Mouse (Mus musculus): ENCODE data around the gene Kif5c. TPM values are rescaled to one million over a fixed set of nuclear protein-coding genes. Genes with fewer than 3 reads are reported as not detected.
A peak's percentile ranks its signal among the peaks of the same experiment; 100 is the strongest.

Kif5c gene
- polyA plus RNA-seq, 1 experiment from 2014 or later: 224 TPM

DNA sequence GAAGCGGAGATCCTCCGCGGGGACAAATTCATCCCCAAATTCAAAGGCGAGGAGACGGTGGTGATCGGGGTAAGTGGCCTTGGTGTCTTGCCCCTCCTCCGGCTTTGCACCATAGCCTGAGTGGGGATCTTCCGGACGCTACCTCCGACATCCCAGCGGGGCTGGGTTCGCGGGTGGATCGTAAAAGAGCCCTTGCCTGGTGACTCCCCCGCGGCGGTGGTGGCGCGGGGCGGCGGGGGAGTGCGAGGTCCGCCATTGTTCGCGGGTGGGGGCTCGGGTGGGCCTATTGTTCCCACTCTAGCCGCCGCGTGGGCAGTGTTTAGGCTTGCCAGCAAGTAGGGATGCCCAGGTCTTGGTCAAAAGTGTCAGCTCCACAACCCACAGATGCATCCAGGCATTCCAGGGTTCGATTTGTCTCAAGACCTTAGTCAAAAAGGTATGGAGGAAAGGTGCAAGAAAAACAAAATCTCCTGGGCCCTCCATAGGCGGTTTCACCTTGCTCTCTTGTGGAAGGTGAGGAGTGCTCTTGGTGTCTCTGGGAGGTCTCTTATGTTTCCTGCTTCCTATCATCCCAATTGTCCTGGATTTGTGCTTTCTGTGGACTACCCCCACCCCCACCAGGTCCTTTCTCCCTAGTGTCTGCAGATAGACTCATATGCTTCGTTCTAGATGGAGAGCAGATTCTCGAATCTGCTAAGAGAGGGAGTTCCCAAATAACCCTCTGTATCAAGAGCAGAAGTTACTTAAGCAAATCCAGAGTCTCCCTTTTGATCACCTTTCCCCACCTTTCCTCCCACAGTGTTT lies 823 bp downstream of the Kif5c start:
- Histone ChIP-seq H3K27me3 (ENCODE audit: control insufficient read depth, insufficient read depth, low read length) (no peaks in the 10 kb centered on the region), H3K4me1 (replicated peaks; ENCODE audit: control insufficient read depth, insufficient read depth, low read length) (peaks cover 24% of the 10 kb centered on the region), H3K9me3 (ENCODE audit: control insufficient read depth, low read length) (no peaks in the 10 kb centered on the region), H3K36me3 (replicated peaks; ENCODE audit: control insufficient read depth, insufficient read depth) (peaks cover 10% of the 10 kb centered on the region; the same call in 1 of the 2 replicates), H3K9ac (peak overlapping the region; percentile 99), H3K4me3 (replicated peaks; ENCODE audit: low read length) (peak overlapping the region; percentile 98), H3K4me2 (replicated peaks) (peak overlapping the region; percentile 73), H3K27ac (peak overlapping the region; percentile 94)
- peak; percentile 35 for ATAC-seq (ENCODE audit: low FRiP score)
- under 1% methylated on average over 33 of the region's 33 CpGs for WGBS
- peak; percentile 32 for DNase-seq (ENCODE audit: low spot score)

DNA sequence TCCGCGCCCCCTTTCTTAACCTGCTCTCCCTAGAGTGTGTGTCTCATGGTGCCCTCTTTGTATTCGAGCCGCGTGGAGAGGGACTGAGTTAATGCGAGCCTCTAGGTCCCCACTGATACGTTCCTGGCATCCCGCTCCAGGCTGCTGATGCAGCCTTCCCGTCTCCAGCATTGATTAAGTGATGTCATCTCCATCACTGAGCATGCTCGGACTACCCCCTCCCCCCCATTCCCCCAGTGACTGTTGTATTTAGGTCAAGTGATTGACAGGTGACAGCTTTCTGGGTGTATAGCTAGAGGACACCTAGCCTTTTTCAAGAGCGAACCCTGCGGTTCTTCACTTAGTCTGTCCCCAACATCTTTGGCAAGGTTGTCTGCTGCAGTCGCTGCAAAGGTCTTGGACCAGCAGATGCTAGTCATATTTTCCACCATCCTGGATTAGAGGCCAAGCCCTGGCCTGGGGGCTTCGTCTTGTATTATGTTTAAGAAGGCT lies 1.6 kb downstream of the Kif5c start:
- H3K27ac ChIP-seq: peak overlapping the region; percentile 94
- peak; percentile 65 for DNase-seq (ENCODE audit: low spot score)
- peak overlapping the region; percentile 73 for H3K4me2 ChIP-seq (replicated peaks)
- peak; percentile 67 for ATAC-seq (ENCODE audit: low FRiP score)
- H3K4me1 ChIP-seq (replicated peaks; ENCODE audit: control insufficient read depth, insufficient read depth, low read length): peaks cover 26% of the 10 kb centered on the region
- peaks cover 10% of the 10 kb centered on the region; the same call in 1 of the 2 replicates for H3K36me3 ChIP-seq (replicated peaks; ENCODE audit: control insufficient read depth, insufficient read depth)
- no peaks in the 10 kb centered on the region for H3K27me3 ChIP-seq (ENCODE audit: control insufficient read depth, insufficient read depth, low read length)
- no peaks in the 10 kb centered on the region for H3K9me3 ChIP-seq (ENCODE audit: control insufficient read depth, low read length)
- H3K9ac ChIP-seq: peak overlapping the region; percentile 99
- H3K4me3 ChIP-seq (replicated peaks; ENCODE audit: low read length): peak overlapping the region; percentile 98
- WGBS: 7% methylated on average over 14 of the region's 14 CpGs

DNA sequence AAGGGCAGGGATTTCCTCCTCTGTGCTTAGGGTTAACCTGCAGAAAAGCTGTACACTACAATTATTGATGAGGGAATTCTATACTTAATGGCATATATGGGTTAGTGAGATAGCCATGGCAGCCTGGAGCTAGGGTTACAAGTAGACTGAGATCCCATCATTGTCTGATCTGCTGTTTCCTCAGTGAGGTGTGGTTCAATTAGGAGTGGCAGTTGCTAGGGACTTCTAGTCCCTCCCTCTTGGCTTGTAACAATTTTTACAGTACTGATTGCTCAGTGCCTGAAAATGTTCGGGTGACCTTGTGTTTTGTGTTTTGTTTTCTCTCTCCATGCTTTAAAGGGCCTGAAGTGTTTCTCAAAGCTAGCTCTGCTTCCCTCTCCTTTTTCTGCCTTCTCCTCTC lies 2.1 kb downstream of the Kif5c start:
- ATAC-seq (ENCODE audit: low FRiP score) (no peak), DNase-seq (ENCODE audit: low spot score) (no peak)
- no peaks in the 10 kb centered on the region for H3K27me3 ChIP-seq (ENCODE audit: control insufficient read depth, insufficient read depth, low read length)
- peaks cover 10% of the 10 kb centered on the region; the same call in 1 of the 2 replicates for H3K36me3 ChIP-seq (replicated peaks; ENCODE audit: control insufficient read depth, insufficient read depth)
- no peaks in the 10 kb centered on the region for H3K9me3 ChIP-seq (ENCODE audit: control insufficient read depth, low read length)
- peak overlapping the region; percentile 94 for H3K27ac ChIP-seq
- H3K9ac ChIP-seq: peak overlapping the region; percentile 99
- peak overlapping the region; percentile 98 for H3K4me3 ChIP-seq (replicated peaks; ENCODE audit: low read length)
- H3K4me1 ChIP-seq (replicated peaks; ENCODE audit: control insufficient read depth, insufficient read depth, low read length): peaks cover 29% of the 10 kb centered on the region
- H3K4me2 ChIP-seq (replicated peaks): peak overlapping the region; percentile 73
- 30% methylated on average over 1 of the region's 1 CpGs for WGBS

DNA sequence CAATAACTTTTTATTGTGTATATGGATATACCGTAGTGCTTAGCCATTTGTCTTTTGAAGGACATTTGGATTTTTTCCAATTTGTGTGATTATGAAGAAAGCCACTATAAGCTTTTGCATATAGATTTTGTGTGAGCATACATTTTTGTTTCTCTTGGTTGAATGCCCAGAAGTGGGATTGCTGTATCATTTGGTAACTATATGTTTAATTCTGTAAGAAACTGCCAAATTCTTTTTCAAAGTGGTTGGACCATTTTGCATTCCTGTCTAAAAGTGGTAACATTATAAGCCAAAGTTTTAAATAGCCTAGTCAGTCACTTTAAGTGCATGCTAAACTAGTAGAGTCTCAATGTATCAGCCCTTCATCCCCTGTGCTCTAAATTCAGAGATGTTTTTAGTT lies 6.5 kb downstream of the Kif5c start:
- 74% methylated on average over 1 of the region's 1 CpGs for WGBS
- Histone ChIP-seq H3K27me3 (ENCODE audit: control insufficient read depth, insufficient read depth, low read length) (no peaks in the 10 kb centered on the region), H3K4me3 (replicated peaks; ENCODE audit: low read length) (no peak overlapping the region), H3K4me1 (replicated peaks; ENCODE audit: control insufficient read depth, insufficient read depth, low read length) (peaks cover 58% of the 10 kb centered on the region), H3K9ac (no peak overlapping the region), H3K4me2 (replicated peaks) (no peak overlapping the region), H3K9me3 (ENCODE audit: control insufficient read depth, low read length) (no peaks in the 10 kb centered on the region), H3K36me3 (replicated peaks; ENCODE audit: control insufficient read depth, insufficient read depth) (peaks cover 15% of the 10 kb centered on the region; the same call in 1 of the 2 replicates), H3K27ac (no peak overlapping the region)
- DNase-seq (ENCODE audit: low spot score) (no peak), ATAC-seq (ENCODE audit: low FRiP score) (no peak)

DNA sequence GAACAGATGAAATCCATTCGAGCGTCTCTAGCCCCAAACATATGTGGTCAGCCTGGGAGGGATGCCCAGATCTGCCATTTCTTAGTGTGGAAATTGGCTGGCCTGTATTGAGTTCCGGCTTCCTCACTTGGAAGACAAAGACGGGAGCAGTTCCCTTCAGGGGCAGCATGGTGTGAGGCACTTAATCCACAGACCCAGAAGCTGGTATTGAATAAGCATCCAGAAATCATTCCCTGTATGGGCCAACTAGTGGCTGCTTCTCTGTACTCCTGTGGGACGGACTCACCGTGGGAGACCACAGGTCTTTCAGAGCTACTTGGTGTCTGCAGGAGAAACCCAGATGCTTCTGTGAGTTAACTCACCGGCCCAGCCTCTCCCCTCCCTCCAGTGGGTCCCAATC lies 8.5 kb downstream of the Kif5c start:
- 46% methylated on average over 7 of the region's 7 CpGs for WGBS
- Histone ChIP-seq H3K9me3 (ENCODE audit: control insufficient read depth, low read length) (no peaks in the 10 kb centered on the region), H3K4me2 (replicated peaks) (0 out of 2 replicates have a peak overlapping the region, but pooled peaks have one; percentile 1), H3K27ac (peak overlapping the region; percentile 45), H3K4me1 (replicated peaks; ENCODE audit: control insufficient read depth, insufficient read depth, low read length) (peaks cover 48% of the 10 kb centered on the region), H3K4me3 (replicated peaks; ENCODE audit: low read length) (no peak overlapping the region), H3K36me3 (replicated peaks; ENCODE audit: control insufficient read depth, insufficient read depth) (peaks cover 8% of the 10 kb centered on the region; the same call in 1 of the 2 replicates), H3K27me3 (ENCODE audit: control insufficient read depth, insufficient read depth, low read length) (no peaks in the 10 kb centered on the region), H3K9ac (no peak overlapping the region)
- peak; percentile 69; the same call in 1 of the 2 replicates for ATAC-seq (ENCODE audit: low FRiP score)
- peak; percentile 53 for DNase-seq (ENCODE audit: low spot score)

DNA sequence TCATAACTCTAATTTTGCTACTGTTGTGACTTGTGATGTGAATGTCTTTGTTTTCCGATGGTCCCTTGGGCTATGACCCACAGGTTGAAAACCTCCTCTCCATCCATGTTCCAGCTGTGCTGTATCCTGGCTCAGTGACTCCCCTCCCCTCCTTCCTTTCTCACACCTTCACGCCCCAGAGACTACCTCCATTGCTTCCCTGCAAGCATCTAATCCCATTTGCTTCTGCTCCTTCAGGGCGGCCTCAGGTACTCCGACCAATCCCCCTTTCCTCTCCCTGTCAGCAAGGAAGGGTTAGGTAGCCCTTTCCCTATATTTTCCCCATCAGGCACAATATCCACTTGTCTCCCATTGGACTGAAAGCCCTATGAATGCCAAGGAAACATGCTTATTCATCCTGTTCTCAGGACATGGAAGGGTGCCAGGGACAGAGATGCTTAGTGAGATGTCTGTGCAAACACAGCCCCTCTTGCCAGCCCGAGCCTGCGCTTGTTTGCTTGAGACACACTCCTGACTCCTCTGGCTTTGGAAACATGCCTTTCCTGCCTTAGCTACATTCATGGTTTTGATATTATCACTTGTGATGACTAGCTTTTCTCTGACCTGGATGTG lies 9.1 kb downstream of the Kif5c start:
- Histone ChIP-seq H3K36me3 (replicated peaks; ENCODE audit: control insufficient read depth, insufficient read depth) (peaks cover 6% of the 10 kb centered on the region; the same call in 1 of the 2 replicates), H3K9ac (no peak overlapping the region), H3K27ac (peak overlapping the region; percentile 45), H3K27me3 (ENCODE audit: control insufficient read depth, insufficient read depth, low read length) (no peaks in the 10 kb centered on the region), H3K4me2 (replicated peaks) (no peak overlapping the region), H3K4me3 (replicated peaks; ENCODE audit: low read length) (no peak overlapping the region), H3K4me1 (replicated peaks; ENCODE audit: control insufficient read depth, insufficient read depth, low read length) (peaks cover 50% of the 10 kb centered on the region), H3K9me3 (ENCODE audit: control insufficient read depth, low read length) (no peaks in the 10 kb centered on the region)
- ATAC-seq (ENCODE audit: low FRiP score): peak; percentile 15; the same call in 1 of the 2 replicates
- WGBS: 71% methylated on average over 6 of the region's 6 CpGs
- DNase-seq (ENCODE audit: low spot score): peak; percentile 39

DNA sequence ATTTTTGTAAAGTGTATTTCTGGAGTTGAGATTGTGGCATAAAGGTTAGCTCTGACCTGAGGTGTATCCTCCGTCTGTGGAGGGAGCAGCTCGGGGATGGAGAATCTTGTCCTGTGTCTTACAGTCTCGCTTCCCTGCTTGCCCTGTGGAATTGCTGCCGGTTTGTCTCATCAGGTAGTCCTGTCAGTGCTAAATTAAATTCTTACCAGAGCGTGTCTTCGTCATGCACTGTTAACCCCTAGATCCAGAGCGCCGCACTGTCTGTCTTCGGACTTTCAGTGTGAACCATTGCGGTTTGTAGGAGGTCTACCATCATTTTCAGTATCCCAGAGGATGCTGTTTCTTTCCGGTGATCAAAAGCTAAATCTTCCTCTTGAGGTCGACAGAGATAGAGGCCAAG lies 10.1 kb downstream of the Kif5c start:
- H3K4me1 ChIP-seq (replicated peaks; ENCODE audit: control insufficient read depth, insufficient read depth, low read length): peaks cover 60% of the 10 kb centered on the region
- H3K9ac ChIP-seq: no peak overlapping the region
- H3K36me3 ChIP-seq (replicated peaks; ENCODE audit: control insufficient read depth, insufficient read depth): peaks cover 6% of the 10 kb centered on the region; the same call in 1 of the 2 replicates
- no peak for ATAC-seq (ENCODE audit: low FRiP score)
- no peaks in the 10 kb centered on the region for H3K9me3 ChIP-seq (ENCODE audit: control insufficient read depth, low read length)
- no peak overlapping the region for H3K4me3 ChIP-seq (replicated peaks; ENCODE audit: low read length)
- WGBS: 52% methylated on average over 12 of the region's 12 CpGs
- no peak overlapping the region for H3K27ac ChIP-seq
- DNase-seq (ENCODE audit: low spot score): no peak
- no peaks in the 10 kb centered on the region for H3K27me3 ChIP-seq (ENCODE audit: control insufficient read depth, insufficient read depth, low read length)
- no peak overlapping the region for H3K4me2 ChIP-seq (replicated peaks)

DNA sequence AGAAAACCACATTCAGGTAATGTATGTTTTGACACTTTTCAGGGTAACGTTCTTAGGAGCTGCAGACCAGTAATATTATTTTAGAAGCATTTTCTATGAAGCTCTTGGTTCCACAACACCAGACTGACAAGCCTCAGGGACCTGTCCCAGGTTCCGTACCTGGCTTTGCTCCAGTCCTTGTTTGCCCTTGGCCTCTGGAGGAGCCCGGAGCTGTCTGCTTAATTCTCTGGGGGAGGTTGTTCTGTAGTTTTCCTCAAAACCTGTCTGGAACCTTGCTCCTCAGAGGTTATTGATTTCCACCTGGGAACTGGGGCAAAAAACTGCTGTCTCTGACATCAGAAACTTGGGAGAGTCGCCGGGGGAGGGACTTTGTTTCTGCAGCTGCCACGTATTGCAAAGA lies 11.5 kb downstream of the Kif5c start:
- Histone ChIP-seq H3K9ac (no peak overlapping the region), H3K9me3 (ENCODE audit: control insufficient read depth, low read length) (no peaks in the 10 kb centered on the region), H3K36me3 (replicated peaks; ENCODE audit: control insufficient read depth, insufficient read depth) (peaks cover 6% of the 10 kb centered on the region; the same call in 1 of the 2 replicates), H3K4me2 (replicated peaks) (no peak overlapping the region), H3K4me3 (replicated peaks; ENCODE audit: low read length) (no peak overlapping the region), H3K27me3 (ENCODE audit: control insufficient read depth, insufficient read depth, low read length) (no peaks in the 10 kb centered on the region), H3K4me1 (replicated peaks; ENCODE audit: control insufficient read depth, insufficient read depth, low read length) (peaks cover 62% of the 10 kb centered on the region), H3K27ac (no peak overlapping the region)
- WGBS: 86% methylated on average over 6 of the region's 6 CpGs
- DNase-seq (ENCODE audit: low spot score) (no peak), ATAC-seq (ENCODE audit: low FRiP score) (no peak)

DNA sequence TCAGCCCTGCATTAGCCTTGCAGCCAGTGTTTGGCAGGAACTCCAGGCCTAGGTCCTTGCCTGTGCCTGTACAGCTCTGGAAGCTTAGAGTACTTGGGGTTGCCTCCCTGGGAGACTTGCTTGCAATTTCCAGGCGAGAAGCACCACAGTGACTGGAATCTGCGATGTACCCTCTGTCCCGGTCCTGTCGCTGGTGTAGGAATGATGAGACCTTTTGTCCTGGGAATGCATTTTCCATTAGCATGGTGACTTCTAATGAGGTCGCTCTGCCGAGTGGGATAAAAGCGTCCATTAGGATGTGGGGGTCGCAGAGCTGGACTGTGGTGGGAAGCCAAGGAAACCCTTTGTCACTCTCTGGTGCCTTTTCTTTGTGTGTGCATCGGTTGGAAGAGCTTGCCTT lies 14.1 kb downstream of the Kif5c start:
- ATAC-seq (ENCODE audit: low FRiP score): peak; percentile 80
- Histone ChIP-seq H3K9me3 (ENCODE audit: control insufficient read depth, low read length) (no peaks in the 10 kb centered on the region), H3K4me2 (replicated peaks) (peak overlapping the region; percentile 48), H3K9ac (peak overlapping the region; percentile 52), H3K27me3 (ENCODE audit: control insufficient read depth, insufficient read depth, low read length) (no peaks in the 10 kb centered on the region), H3K4me1 (replicated peaks; ENCODE audit: control insufficient read depth, insufficient read depth, low read length) (peaks cover 41% of the 10 kb centered on the region), H3K27ac (peak overlapping the region; percentile 81), H3K4me3 (replicated peaks; ENCODE audit: low read length) (no peak overlapping the region), H3K36me3 (replicated peaks; ENCODE audit: control insufficient read depth, insufficient read depth) (peaks cover 6% of the 10 kb centered on the region; the same call in 1 of the 2 replicates)
- peak; percentile 32 for DNase-seq (ENCODE audit: low spot score)
- 14% methylated on average over 9 of the region's 9 CpGs for WGBS
